Mouse (Mus musculus) granulocyte monocyte progenitor cell, adult 5-6 weeks (primary cell): ENCODE measurements around the gene Xab2. TPM values are rescaled to one million over a fixed set of nuclear protein-coding genes. Genes with fewer than 3 reads are reported as not detected.

ENCODE experiments used
- ATAC-seq: replicated peaks from 2 replicates; pipeline ENCODE4 v1.8.0; 2016; ENCODE audit warnings: mild to moderate bottlenecking, moderate TSS enrichment, inconsistent platforms; ENCODE audit not compliant: poor library complexity, severe bottlenecking
- total RNA-seq, 2 experiments: library from RNA; stranded (forward) in 1 of 2; stranded (reverse) in 1 of 2; fragments of 200-712, 200-1000 nt in 1 of 2; fragments of >200 nt in 1 of 2; fragmentation: Nextera tagmentation in 1 of 2; gene quantifications; 2 replicates each; pipeline ENCODE4 v1.2.3; 2014 to 2017

Gene Xab2
- 33.1 and 35.2 TPM in 2 replicates for total RNA-seq (2014; fragmentation: Nextera tagmentation)
- total RNA-seq (2017), result 44.9 and 51.3 TPM in 2 replicates

- peak; percentile 95 for ATAC-seq
Observed at GRCm38 (mm10) chr8:3621199-3621970, at the start of gene Xab2, which contains the start of gene Pet100. TSS of gene Xab2 (minus strand) at chr8:3621316. TSS of gene Pet100 (plus strand) at chr8:3621548.

GRCm38 (mm10) chr8:3670388-3670787 lies 49.3 kb upstream of the Xab2 start:
- ATAC-seq, result peak; percentile 47

- ATAC-seq, result peak; percentile 55
Observed at GRCm38 (mm10) chr8:3665507-3665906, 44.4 kb upstream of the Xab2 start, which contains the start of gene Mcemp1. TSS of gene Mcemp1 (plus strand) at chr8:3665754.

- peak; percentile 82 for ATAC-seq
Observed at GRCm38 (mm10) chr8:3664405-3664804, 43.3 kb upstream of the Xab2 start.

- peak; percentile 64 for ATAC-seq
Observed at GRCm38 (mm10) chr8:3660889-3661288, 39.8 kb upstream of the Xab2 start.

GRCm38 (mm10) chr8:3656725-3657381 lies 35.7 kb upstream of the Xab2 start:
- 0 out of 2 replicates have a peak, but pooled peaks have one; percentile 9 for ATAC-seq

- no peak for ATAC-seq
Observed at GRCm38 (mm10) chr8:3655526-3655925, 34.4 kb upstream of the Xab2 start, which contains the start of gene Retn. TSS of gene Retn (plus strand) at chr8:3655770.

GRCm38 (mm10) chr8:3654726-3655508 lies 33.8 kb upstream of the Xab2 start:
- ATAC-seq, result no peak

- no peak for ATAC-seq
Observed at GRCm38 (mm10) chr8:3652845-3653244, 31.7 kb upstream of the Xab2 start.

- ATAC-seq, result peak; percentile 23
Observed at GRCm38 (mm10) chr8:3648990-3649389, 27.9 kb upstream of the Xab2 start.

GRCm38 (mm10) chr8:3648268-3648667 lies 27.2 kb upstream of the Xab2 start:
- ATAC-seq, result peak; percentile 70

- ATAC-seq, result no peak
Observed at GRCm38 (mm10) chr8:3647561-3647960, 26.4 kb upstream of the Xab2 start.

- ATAC-seq, result peak; percentile 24
Observed at GRCm38 (mm10) chr8:3646824-3647531, 25.9 kb upstream of the Xab2 start.

- peak; percentile 76 for ATAC-seq
Observed at GRCm38 (mm10) chr8:3645804-3646203, 24.7 kb upstream of the Xab2 start.

- peak; percentile 45 for ATAC-seq
Observed at GRCm38 (mm10) chr8:3631478-3631875, 10.4 kb upstream of the Xab2 start.

GRCm38 (mm10) chr8:3630647-3631477 lies 9.7 kb upstream of the Xab2 start, which contains the start of gene Stxbp2:
TSS of gene Stxbp2 (plus strand) at chr8:3630955.
- ATAC-seq, result peak; percentile 90

- ATAC-seq, result peak; percentile 45
Observed at GRCm38 (mm10) chr8:3628014-3628413, 6.9 kb upstream of the Xab2 start.

- no peak; the same call in 1 of the 2 replicates for ATAC-seq
Observed at GRCm38 (mm10) chr8:3626971-3627370, 5.9 kb upstream of the Xab2 start.

- ATAC-seq, result no peak
Observed at GRCm38 (mm10) chr8:3625445-3625844, 4.3 kb upstream of the Xab2 start, which contains the start of gene Pcp2. TSS of gene Pcp2 (minus strand) at chr8:3625545.
